Mouse (Mus musculus): ENCODE results near the gene Btbd35f19. TPM values are rescaled to one million over a fixed set of nuclear protein-coding genes. Genes with fewer than 3 reads are reported as not detected.

Btbd35f19 gene
- polyA plus RNA-seq (2015; fragmentation: Nextera tagmentation; extraction: Ambion mirVana) = not detected in 2 replicates

DNA sequence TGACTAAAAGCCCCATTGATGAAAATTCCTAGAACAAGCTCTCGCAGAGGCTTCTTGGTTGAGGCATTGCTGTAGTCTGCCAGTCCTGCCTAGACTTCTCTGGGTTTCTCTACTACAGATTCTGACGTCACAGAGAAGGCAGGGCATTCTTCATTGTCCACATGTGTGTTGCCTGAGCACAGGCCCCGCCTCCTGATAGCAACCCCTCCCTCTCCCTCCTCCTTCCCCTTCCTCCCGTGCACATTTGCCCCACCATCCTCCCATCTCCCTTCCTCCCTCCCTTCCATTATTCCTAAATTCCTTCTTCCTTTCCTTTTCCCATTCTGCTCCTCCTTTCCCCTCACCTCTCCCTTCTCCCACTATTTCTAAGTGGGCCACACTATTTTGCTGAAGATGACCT lies at the start of gene Btbd35f19:
Gene Btbd35f19 (minus strand): TSS at position 101 of the 400 bp plus-strand sequence.

GRCm38 (mm10) chrX:31336154-31336553 lies 47.6 kb downstream of the Btbd35f19 start, which contains the start of gene Btbd35f26:
TSS of gene Btbd35f26 (plus strand) at chrX:31336454.

Other genes starting within 250 kb of the Btbd35f19 start
- gene Spin2f, start 130.0 kb downstream of the Btbd35f19 start, polyA plus RNA-seq (2015; fragmentation: Nextera tagmentation; extraction: Ambion mirVana) = not detected in 2 replicates
- not detected in 2 replicates for gene Btbd35f26, start 47.5 kb downstream of the Btbd35f19 start, polyA plus RNA-seq (2015; fragmentation: Nextera tagmentation; extraction: Ambion mirVana)
- not detected in 2 replicates for gene Gm21883, start 190.4 kb upstream of the Btbd35f19 start, polyA plus RNA-seq (2015; fragmentation: Nextera tagmentation; extraction: Ambion mirVana)
- gene Spin2e, start 235.0 kb upstream of the Btbd35f19 start, polyA plus RNA-seq (2015; fragmentation: Nextera tagmentation; extraction: Ambion mirVana) = not detected in 2 replicates

Data from urinary bladder, postnatal 0 days (tissue).